Mouse (Mus musculus) megakaryocyte progenitor cell, adult 5-6 weeks (primary cell): ENCODE data around the gene Lpar1. TPM values are rescaled to one million over a fixed set of nuclear protein-coding genes. Genes with fewer than 3 reads are reported as not detected.

ENCODE experiments used
- total RNA-seq, 2 experiments: library from RNA; stranded (forward) in 1 of 2; stranded (reverse) in 1 of 2; fragments of 157-497, 149-512 nt in 1 of 2; fragments of 200-1000 nt in 1 of 2; gene quantifications; 2 replicates each; pipeline versions ENCODE4 v1.2.3 to v1.2.4; 2015 to 2017

Lpar1 gene
- total RNA-seq, 2 experiments from 2014 or later: 0.27 to 0.29 TPM

Other genes starting within 250 kb of the Lpar1 start
- 0.12 and 0.17 TPM in 2 replicates for gene Olfr267, start 233.8 kb upstream of the Lpar1 start, total RNA-seq (2015)
- gene Olfr267, start 233.8 kb upstream of the Lpar1 start, total RNA-seq (2017): 0.08 TPM in 1 of 2 replicates, not detected in the other